Mouse (Mus musculus): ENCODE measurements around the gene Chkb. TPM values are rescaled to one million over a fixed set of nuclear protein-coding genes. Genes with fewer than 3 reads are reported as not detected.

The Chkb gene
- polyA plus RNA-seq, 1 experiment from 2014 or later: 91.9 TPM

DNA sequence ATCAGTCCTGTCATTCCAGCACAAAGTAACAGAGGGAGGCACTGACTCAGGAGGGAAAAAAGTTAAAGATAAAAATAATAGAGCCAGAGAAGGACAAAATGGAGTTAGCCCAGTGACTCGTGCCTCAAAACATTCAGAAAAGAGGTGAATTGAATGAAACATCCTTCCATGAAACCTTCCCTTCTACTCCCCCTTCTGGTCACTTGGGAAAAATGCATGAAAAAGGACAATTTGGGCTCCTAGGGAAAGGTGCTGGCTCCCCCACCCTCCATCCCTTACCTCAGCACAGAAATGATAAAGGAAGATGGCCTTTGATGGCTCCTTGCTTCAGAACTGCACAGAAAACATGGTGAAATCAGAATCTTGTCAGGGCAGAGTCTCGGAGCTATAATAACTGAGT lies 38.9 kb upstream of the Chkb start:
- no peak overlapping the region for H3K9ac ChIP-seq
- no peak overlapping the region for H3K4me2 ChIP-seq
- H3K27me3 ChIP-seq: no peaks in the 10 kb centered on the region
- H3K9me3 ChIP-seq: no peaks in the 10 kb centered on the region
- no peak overlapping the region for H3K27ac ChIP-seq (replicated peaks)
- H3K4me3 ChIP-seq: no peak overlapping the region
- peaks cover 9% of the 10 kb centered on the region for H3K4me1 ChIP-seq (replicated peaks)
- WGBS: 26% methylated on average over 2 of the region's 2 CpGs
- ATAC-seq (ENCODE audit: low FRiP score, low read depth): 0 out of 2 replicates have a peak, but pooled peaks have one; percentile 20
- H3K36me3 ChIP-seq: peaks cover under 1% of the 10 kb centered on the region; the same call in 1 of the 2 replicates

DNA sequence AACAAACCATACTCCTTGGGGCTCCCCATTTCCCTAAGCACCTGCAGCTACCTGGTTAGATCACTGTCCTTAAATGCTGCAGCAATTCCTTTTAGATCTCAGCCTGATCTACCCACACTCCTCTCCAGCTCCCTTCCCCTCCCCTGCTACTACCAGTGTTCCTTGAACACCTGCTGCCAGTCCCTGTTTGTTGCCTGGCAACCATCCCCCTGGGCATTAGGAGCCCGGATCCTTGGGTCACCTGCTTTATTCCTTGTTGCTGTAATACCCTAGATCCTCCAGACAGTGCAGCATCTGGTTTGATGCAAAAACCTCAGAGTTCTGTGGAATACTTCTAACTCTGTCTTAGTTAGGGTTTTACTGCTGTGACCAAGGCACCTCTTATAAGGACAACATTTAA lies 35.3 kb upstream of the Chkb start:
- no peak overlapping the region for H3K4me3 ChIP-seq
- 0% methylated on average over 1 of the region's 1 CpGs for WGBS
- H3K27ac ChIP-seq (replicated peaks): 0 out of 2 replicates have a peak overlapping the region, but pooled peaks have one; percentile 10

DNA sequence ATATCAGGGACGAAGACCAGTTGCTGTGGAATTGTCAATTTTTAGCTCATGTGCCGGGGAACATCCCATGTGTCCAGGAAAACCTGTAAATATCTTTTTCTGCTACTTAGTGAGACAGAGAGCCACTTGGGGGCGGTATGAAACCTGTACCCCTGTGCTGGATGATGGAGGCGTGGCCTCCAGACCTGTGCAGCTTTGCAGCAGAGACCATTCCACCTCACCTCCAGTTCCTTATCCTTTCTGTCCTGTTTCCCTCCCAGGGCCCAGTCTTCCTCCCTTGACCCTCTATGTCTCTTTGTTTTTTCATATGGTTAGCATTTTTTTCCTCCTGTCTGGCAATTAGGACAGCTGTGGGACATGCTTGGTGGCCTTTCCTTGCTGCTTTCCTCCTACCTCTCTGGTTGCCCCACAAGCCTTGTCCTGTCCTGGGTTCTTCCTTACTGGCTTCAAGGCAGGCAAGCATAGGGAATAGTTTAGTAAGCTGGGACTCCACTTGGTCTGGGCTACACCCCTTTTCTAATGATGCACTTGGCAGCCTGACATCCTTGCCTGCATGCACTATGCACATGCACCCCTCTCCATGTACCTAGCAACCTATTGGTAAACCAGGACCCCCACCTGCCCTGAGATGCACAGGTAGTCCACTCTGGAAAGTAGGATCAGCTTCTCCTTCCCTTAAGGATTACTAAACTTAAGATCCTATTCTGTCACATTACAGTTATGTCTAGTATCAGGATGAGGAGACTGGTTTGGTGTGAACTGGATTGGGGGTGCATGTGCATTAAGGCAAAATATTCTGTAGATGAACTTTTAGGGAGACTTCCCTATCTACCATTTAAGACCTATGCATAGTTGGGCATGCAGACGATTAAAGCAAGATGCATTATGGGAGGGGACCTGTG lies 33.9 kb upstream of the Chkb start:
- Histone ChIP-seq H3K4me3 (no peak overlapping the region), H3K9ac (no peak overlapping the region), H3K27ac (replicated peaks) (no peak overlapping the region), H3K4me1 (replicated peaks) (peaks cover 9% of the 10 kb centered on the region), H3K36me3 (peaks cover 40% of the 10 kb centered on the region), H3K9me3 (no peaks in the 10 kb centered on the region), H3K4me2 (no peak overlapping the region), H3K27me3 (no peaks in the 10 kb centered on the region)
- 71% methylated on average over 5 of the region's 5 CpGs for WGBS
- no peak for ATAC-seq (ENCODE audit: low FRiP score, low read depth)

More for the DNA sequence above, 35.3 kb upstream of the Chkb start:
- H3K9ac ChIP-seq: no peak overlapping the region
- H3K36me3 ChIP-seq: peaks cover 34% of the 10 kb centered on the region
- H3K4me1 ChIP-seq (replicated peaks): peaks cover 9% of the 10 kb centered on the region
- 0 out of 2 replicates have a peak, but pooled peaks have one; percentile 35 for ATAC-seq (ENCODE audit: low FRiP score, low read depth)
- H3K27me3 ChIP-seq: no peaks in the 10 kb centered on the region
- H3K4me2 ChIP-seq: no peak overlapping the region
- no peaks in the 10 kb centered on the region for H3K9me3 ChIP-seq

DNA sequence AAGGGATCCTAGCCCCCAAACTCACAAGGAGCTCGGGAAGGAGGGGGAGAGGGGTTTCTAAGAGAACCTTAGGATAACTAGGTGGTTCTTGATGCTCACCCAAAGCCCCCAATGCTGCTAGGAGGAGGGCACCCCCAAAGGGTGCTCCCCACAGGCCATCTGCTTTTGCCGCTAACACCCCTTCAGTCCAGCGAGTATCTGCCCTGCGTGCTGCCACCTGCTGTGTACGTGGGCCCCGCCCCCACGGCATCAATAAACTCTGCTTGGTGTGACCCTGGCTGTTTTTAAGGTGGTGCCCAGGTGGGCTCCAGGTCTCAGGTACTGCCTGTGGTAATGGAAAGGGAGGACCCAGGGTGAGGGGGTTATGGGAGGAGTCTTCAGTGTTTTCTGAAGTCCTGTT lies 32.5 kb upstream of the Chkb start:
- Histone ChIP-seq H3K9me3 (no peaks in the 10 kb centered on the region), H3K9ac (no peak overlapping the region), H3K27me3 (no peaks in the 10 kb centered on the region), H3K36me3 (peaks cover 53% of the 10 kb centered on the region), H3K4me3 (no peak overlapping the region), H3K27ac (replicated peaks) (no peak overlapping the region), H3K4me2 (no peak overlapping the region), H3K4me1 (replicated peaks) (peaks cover 5% of the 10 kb centered on the region; the same call in 1 of the 2 replicates)
- WGBS: 85% methylated on average over 7 of the region's 7 CpGs
- no peak for ATAC-seq (ENCODE audit: low FRiP score, low read depth)

DNA sequence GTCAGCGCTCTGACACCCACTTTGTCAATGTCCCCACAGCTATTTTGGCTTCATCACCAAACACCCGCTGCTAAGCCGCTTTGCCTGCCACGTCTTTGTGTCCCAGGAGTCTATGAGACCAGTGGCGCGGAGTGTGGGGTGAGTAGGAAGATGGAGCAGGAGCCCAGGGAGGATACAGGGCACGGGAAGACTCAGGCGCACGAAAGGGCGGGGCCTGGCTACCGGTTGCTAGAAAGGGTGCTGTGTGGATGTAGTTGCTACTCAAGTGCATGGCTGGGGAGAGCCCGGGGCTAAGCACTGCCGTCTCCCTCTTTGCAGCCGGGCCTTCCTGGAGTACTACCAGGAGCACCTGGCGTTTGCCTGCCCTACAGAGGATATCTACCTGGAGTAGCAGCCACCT lies 31.6 kb upstream of the Chkb start:
- Histone ChIP-seq H3K4me3 (no peak overlapping the region), H3K9ac (no peak overlapping the region), H3K9me3 (no peaks in the 10 kb centered on the region), H3K36me3 (peaks cover 58% of the 10 kb centered on the region), H3K4me2 (no peak overlapping the region), H3K27ac (replicated peaks) (no peak overlapping the region), H3K27me3 (no peaks in the 10 kb centered on the region), H3K4me1 (replicated peaks) (peaks cover 5% of the 10 kb centered on the region; the same call in 1 of the 2 replicates)
- ATAC-seq (ENCODE audit: low FRiP score, low read depth): no peak
- 86% methylated on average over 15 of the region's 15 CpGs for WGBS

- Histone ChIP-seq H3K27ac (replicated peaks) (no peak overlapping the region), H3K36me3 (peaks cover 58% of the 10 kb centered on the region), H3K4me2 (no peak overlapping the region), H3K9ac (no peak overlapping the region), H3K27me3 (no peaks in the 10 kb centered on the region), H3K9me3 (no peaks in the 10 kb centered on the region), H3K4me1 (replicated peaks) (peaks cover 14% of the 10 kb centered on the region), H3K4me3 (no peak overlapping the region)
- ATAC-seq (ENCODE audit: low FRiP score, low read depth): no peak
- WGBS: 82% methylated on average over 10 of the region's 10 CpGs
Measured at GRCm38 (mm10) chr15:89460298-89460697, 30.6 kb upstream of the Chkb start.

DNA sequence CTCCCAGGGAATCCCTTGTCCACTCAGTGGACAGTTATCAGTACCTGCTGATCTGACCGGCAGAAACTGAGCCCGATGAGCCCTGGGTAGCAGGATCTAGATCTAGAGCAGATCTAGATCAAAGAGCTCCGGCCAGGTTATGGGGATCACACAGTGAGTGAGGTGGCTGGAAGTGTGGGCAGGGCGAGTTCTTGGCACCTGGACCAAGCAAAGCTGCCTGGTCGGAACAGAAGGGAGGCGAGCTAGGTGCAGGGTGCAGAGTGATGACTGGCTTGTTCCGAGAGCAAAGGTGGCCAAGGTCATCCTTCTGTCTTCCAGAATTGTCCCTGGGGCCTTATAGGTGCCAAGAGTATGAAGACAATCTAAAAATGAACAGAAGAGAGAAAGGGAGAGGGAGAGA lies 30.1 kb upstream of the Chkb start:
- 91% methylated on average over 7 of the region's 7 CpGs for WGBS
- ATAC-seq (ENCODE audit: low FRiP score, low read depth): no peak
- H3K9ac ChIP-seq: no peak overlapping the region
- H3K36me3 ChIP-seq: peaks cover 58% of the 10 kb centered on the region
- no peak overlapping the region for H3K27ac ChIP-seq (replicated peaks)
- H3K9me3 ChIP-seq: no peaks in the 10 kb centered on the region
- H3K4me3 ChIP-seq: no peak overlapping the region
- peaks cover 14% of the 10 kb centered on the region for H3K4me1 ChIP-seq (replicated peaks)
- H3K27me3 ChIP-seq: no peaks in the 10 kb centered on the region
- no peak overlapping the region for H3K4me2 ChIP-seq

DNA sequence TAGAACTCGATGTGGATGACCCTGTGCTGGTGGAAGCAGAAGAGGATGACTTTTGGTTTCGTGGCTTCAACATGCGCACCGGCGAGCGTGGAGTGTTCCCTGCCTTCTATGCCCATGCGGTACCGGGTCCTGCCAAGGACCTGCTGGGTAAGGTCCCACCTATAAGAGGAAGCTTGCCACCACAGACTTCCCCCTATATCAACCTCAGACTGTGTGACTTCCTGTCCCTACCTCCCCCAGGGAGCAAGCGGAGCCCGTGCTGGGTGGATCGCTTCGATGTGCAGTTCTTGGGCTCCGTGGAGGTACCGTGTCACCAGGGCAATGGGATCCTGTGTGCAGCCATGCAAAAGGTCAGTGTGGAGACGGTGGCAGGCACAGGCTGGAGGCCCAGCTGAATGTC lies 29.2 kb upstream of the Chkb start:
- Histone ChIP-seq H3K27me3 (no peaks in the 10 kb centered on the region), H3K4me2 (no peak overlapping the region), H3K9ac (no peak overlapping the region), H3K36me3 (peaks cover 58% of the 10 kb centered on the region), H3K27ac (replicated peaks) (no peak overlapping the region), H3K9me3 (no peaks in the 10 kb centered on the region), H3K4me1 (replicated peaks) (peaks cover 18% of the 10 kb centered on the region), H3K4me3 (no peak overlapping the region)
- no peak for ATAC-seq (ENCODE audit: low FRiP score, low read depth)
- WGBS: 91% methylated on average over 15 of the region's 15 CpGs

- H3K27ac ChIP-seq (replicated peaks): no peak overlapping the region
- peaks cover 28% of the 10 kb centered on the region for H3K4me1 ChIP-seq (replicated peaks)
- H3K9me3 ChIP-seq: no peaks in the 10 kb centered on the region
- H3K36me3 ChIP-seq: peaks cover 30% of the 10 kb centered on the region
- H3K9ac ChIP-seq: no peak overlapping the region
- no peak for ATAC-seq (ENCODE audit: low FRiP score, low read depth)
- H3K4me3 ChIP-seq: peak overlapping the region; percentile 79
- peak overlapping the region; percentile 76 for H3K4me2 ChIP-seq
- 66% methylated on average over 6 of the region's 6 CpGs for WGBS
- 0 out of 2 replicates have a peak, but pooled peaks cover 3% of the 10 kb centered on the region for H3K27me3 ChIP-seq
Measured at GRCm38 (mm10) chr15:89455642-89456041, 25.9 kb upstream of the Chkb start.

DNA sequence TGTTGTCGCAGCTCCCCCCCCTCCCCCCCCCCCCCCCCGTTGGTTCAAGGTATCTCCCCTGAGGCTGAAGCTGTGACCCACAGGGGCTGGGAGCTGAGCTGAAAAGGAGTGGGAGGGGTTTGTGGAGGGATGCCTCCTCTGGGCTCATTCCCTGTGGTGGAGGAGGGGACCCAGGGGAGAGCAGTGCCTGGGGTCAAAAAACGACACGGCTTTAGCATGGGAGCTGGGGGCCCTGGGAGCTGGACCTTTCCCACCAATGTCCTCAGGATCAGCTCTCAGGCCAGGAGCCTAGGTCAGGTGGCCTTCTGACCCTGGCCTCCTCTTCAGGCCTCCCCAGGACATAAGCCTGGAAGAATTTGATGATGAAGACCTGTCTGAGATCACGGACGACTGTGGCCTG lies 25.1 kb upstream of the Chkb start:
- no peak for ATAC-seq (ENCODE audit: low FRiP score, low read depth)
- H3K9me3 ChIP-seq: no peaks in the 10 kb centered on the region
- H3K27me3 ChIP-seq: 0 out of 2 replicates have a peak, but pooled peaks cover 3% of the 10 kb centered on the region
- peak overlapping the region; percentile 76 for H3K4me2 ChIP-seq
- peak overlapping the region; percentile 79 for H3K4me3 ChIP-seq
- H3K27ac ChIP-seq (replicated peaks): peak overlapping the region; percentile 90
- H3K36me3 ChIP-seq: peaks cover 25% of the 10 kb centered on the region
- peak overlapping the region; percentile 85 for H3K9ac ChIP-seq
- WGBS: 11% methylated on average over 4 of the region's 6 CpGs
- H3K4me1 ChIP-seq (replicated peaks): peaks cover 28% of the 10 kb centered on the region

- no peaks in the 10 kb centered on the region for H3K9me3 ChIP-seq
- peaks cover 22% of the 10 kb centered on the region for H3K36me3 ChIP-seq
- peak within 1 kb of the TSS; percentile 76 for H3K4me2 ChIP-seq
- under 1% methylated on average over 48 of the region's 53 CpGs for WGBS
- peak within 1 kb of the TSS; percentile 79 for H3K4me3 ChIP-seq
- H3K27ac ChIP-seq (replicated peaks): peak within 1 kb of the TSS; percentile 90
- H3K9ac ChIP-seq: peak within 1 kb of the TSS; percentile 85
- peak; percentile 80 for ATAC-seq (ENCODE audit: low FRiP score, low read depth)
- H3K4me1 ChIP-seq (replicated peaks): peaks cover 28% of the 10 kb centered on the region
- 0 out of 2 replicates have a peak, but pooled peaks cover 3% of the 10 kb centered on the region for H3K27me3 ChIP-seq
Measured at GRCm38 (mm10) chr15:89453865-89454478, 24.3 kb upstream of the Chkb start, which contains the start of gene Mapk8ip2. Gene Mapk8ip2, plus strand, starts transcription at chr15:89453913.

All from hindbrain, embryonic 15.5 days (tissue).